Mouse (Mus musculus) liver, embryonic 14.5 days (tissue): ENCODE results near the gene Dnajc1.

ENCODE experiments used
- CTCF ChIP-seq: IDR thresholded peaks from 2 replicates; pipeline ENCODE4 v1.5.1; 2016; ENCODE audit warnings: antibody characterized with exemption, low read depth, control low read depth
- EP300 ChIP-seq: IDR thresholded peaks from 2 replicates; pipeline ENCODE4 v1.6.1; 2016; ENCODE audit warnings: antibody characterized with exemption, low read depth

DNA sequence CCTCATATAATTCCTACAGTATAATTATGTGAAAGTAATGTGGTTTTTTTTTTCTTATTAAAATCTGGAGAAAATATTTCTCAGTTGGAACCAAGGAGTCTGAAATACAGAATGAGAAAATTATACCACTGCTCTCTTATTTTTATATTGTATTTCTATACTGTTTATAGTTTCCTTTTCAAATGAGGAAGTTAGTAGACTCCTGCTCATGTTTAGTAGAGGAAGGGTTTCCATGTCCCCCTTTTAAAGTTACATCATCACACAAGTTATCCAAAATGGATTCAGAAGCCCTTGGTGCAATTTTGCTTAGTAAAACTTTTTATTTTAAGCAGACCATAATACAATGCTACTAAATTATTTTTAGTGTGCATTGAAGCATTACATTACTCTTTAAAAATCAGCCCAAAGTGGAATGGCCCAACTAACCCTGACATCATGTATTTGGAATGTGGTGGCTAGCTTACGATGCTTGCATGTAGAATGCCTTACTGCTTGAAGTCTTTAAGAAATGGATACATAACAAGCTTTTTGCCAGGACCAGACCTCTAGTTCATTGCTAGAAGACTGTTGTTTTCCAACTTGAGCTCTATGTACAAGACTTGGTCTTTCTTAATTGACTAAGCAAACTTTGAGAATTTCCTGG, 190.7 kb downstream of the Dnajc1 start:
- TF ChIP-seq CTCF (no peak), EP300 (no peak)
